Mouse (Mus musculus) fat pad, adult 2 months (tissue): ENCODE results near the gene Ptprc.

Experiments used
- DNase-seq: peaks from one replicate; pipeline ENCODE4 v3.0.0-alpha.2; 2011; ENCODE audit warnings: low read depth, low spot score; ENCODE audit errors: extremely low read depth

Ptprc gene

DNA sequence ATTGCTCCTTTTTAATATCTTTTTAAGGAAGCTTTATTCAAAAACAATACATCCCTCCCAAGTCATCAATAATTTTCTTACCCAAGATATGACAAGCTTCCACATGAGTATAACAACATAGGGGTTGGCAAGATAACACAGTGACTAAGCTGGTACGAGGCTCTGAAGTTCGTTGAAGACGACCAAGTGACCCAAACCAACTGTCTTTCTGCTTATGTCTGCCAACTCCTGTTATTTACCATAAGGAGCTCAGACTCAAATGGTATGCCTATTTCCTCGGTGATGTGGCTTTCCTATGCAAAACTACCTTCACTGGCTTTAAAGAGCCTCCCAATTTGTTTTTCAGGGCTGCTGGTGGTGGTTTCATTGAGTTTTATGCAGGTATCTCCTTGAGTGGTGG lies at the start of gene Ptprc:
Gene Ptprc, minus strand, starts transcription at position 215 of the 400 bp plus-strand sequence.
- DNase-seq = no peak

DNA sequence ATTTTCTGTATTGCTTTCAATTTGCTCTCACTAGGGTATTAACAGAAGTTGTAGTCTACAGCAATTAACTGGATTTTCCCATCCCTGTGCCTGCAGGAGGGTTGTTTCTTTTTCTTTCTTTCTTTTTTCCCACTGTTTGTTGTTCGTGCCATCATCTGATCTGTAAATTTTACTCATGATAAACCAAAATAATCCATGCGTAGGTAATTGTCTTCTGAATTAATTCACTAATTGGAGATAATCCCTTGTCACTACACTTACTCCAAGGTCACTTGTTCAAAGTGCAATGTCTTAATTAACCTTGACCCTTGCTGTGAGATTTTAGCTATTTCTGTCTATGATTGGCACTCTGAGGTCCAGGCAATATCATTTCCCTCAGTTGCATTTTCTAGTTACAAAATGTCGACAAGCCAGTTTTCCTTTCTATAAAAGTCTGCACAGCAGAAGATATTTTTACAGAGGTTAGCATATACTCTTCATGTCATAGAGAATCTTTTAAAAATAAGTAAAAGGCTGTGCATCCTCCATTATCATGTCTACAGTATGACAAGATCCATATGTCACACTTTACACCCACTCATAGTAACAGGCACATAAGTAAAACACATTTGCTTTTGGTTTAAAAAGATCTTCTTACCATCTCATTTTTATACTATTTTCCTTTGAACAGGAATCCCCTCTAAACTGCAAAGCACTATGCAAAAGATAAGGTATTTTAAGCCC lies 39.4 kb upstream of the Ptprc start:
- DNase-seq = no peak

DNA sequence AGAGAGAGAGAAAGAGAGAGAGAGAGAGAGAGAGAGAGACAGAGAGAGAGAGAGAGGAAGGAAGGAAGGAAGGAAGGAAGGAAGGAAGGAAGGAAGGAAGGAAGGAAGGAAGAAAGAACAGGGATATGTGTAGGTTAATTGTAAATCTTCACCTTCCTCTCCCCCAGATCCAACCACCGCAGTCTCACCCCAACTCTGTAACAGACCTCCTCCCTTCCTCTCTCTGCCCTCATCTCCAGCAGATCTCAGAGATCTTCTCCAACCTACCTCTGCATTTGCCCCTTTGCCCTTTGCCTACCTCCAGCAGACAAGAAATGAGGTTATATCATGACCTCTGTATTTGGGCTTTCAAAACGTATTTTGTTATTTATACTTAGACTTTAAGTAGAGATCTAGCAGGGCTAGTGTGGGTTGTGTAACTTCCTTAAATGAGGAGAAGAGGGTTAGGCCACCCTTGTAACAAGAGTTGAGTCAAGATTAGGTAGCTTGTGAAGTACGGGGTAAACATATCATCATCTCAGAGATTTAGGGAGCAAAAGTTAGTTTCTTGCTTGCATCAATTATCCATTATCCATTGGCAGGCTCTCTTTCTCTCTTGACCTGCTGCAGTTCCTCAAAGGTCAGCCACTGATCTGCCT lies 35.0 kb upstream of the Ptprc start:
- no peak for DNase-seq

DNA sequence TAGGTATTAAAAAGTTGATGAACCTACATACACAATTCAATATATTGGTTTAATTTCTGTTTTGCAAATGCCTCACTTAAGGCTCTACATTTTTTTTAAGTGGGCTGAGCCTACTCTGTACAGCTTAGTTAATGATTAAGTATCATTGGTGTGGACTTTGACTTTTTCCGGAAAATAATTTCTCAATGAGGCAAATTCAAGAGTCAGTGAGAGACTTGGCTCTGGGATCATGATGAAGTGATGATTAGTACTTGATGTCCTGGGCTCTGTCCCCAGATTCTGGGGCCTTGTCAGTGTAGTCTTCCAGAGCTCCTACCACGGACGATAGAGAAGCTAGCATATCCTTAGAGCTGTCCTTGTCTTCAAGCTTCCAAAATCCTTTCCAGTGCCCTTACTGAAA lies 34.2 kb upstream of the Ptprc start:
- no peak for DNase-seq

DNA sequence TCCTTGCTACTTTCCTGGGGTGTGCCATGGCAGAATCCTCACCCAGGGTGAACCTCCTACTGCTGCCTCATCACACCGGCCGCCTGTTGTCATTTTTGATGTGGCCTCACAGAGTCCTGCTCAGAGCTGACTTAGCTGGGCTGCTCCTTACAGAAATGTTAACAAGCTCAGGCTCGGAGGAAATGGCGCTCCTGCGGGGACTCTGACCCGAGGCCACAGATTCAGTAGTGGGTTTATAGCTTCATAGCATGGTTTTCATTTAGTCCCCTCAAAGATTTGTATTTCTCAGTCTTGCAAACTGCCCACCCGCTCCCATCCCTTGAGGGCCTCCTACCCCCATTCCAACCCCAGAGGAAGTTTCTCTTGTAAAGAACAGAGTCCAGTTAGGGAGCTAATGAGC lies 30.5 kb upstream of the Ptprc start:
- DNase-seq = no peak

DNA sequence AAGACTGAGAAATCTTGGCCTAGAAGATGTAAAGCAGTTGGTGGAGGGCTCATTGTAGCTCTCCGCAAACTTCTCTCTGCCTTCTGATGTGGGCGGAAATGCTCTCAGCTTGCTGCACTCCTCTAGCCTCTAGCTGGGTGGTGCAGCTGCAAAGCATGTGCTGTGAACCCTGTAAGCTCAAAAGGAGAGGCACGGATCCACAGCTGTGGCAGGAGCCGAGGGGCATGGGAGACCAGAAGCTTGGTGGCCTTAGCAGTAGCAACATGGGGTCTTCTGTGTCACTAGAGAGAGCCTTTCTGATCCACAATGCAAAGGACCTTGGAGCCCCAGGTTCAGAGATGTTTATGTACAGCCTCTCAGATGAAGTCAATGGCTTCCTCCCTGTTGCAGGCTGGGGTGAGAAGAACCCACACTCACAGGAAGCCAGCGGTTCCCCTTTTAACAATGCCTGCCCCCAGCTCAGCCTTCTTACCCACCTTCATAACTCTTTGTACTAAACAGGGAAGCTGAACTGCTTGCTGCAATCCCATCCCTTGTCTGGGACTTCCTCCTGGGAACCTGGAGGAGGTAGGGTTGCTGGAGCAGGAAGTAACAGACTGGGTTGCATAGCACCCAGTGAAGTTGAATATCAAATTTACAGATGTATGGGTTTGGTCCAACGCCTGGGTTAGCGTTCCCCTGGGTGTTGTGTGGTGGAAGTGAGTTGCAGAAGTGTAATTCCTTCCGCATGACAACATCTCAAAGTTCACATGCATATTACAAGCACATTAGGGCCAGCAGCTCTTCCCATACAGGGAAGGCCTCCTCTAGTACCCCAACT lies 16.4 kb upstream of the Ptprc start:
- DNase-seq = no peak

DNA sequence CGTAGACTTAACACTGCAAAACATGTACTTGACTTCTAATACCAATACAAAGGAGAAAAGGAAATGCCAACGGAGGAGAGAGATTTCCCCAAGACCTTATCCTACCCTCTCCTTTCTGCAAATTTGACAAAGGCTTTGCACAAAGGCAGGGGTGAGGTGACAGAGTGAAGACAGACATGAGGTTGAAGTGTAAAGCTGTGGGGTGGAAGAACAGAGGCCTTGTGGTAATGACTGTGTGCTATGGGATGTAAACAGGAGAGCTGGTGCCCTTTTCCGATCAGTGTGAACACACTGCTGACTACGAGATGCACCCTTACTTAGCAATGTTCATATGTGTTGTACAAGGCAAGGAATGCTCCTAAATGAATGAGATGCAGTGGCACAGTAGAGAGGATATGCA lies 12.6 kb upstream of the Ptprc start:
- no peak for DNase-seq

DNA sequence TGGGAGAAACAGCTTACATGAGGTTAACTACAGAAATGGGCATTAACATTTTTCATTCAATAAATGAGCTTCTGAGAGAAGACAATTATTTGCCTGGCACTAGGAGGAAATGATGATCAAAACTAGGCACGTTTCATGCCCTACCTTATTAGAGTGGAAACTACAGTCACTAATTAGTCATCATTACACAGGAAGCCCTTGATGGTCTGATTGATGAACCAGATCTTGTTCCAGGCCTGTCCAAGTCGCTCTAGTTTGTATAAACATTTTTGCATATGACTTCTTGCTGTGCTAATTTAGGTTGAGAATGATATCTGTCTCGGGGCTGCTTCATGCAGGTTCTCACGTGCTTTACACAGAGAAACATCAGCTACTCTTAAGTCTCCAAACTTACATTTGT lies 10.4 kb upstream of the Ptprc start:
- DNase-seq = no peak

DNA sequence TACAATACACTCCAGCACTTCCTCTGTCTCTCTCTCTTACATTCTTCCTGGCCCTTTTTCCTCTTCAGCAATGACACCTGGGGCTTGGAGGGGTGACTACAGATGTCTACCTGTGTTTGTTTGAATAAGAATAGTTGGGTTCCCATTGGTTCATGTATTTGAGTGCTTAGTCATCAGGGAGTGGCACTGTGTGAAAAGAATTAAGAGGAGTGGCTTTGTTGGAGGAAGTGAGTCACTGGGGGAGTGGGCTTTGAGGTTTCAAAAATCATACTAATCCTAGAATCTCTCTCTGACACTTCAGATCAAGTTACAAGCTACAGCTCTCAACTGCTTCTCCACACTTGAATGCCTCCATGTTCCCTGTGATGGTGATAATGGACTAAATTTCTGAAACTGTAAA lies 4.6 kb upstream of the Ptprc start:
- DNase-seq = no peak

DNA sequence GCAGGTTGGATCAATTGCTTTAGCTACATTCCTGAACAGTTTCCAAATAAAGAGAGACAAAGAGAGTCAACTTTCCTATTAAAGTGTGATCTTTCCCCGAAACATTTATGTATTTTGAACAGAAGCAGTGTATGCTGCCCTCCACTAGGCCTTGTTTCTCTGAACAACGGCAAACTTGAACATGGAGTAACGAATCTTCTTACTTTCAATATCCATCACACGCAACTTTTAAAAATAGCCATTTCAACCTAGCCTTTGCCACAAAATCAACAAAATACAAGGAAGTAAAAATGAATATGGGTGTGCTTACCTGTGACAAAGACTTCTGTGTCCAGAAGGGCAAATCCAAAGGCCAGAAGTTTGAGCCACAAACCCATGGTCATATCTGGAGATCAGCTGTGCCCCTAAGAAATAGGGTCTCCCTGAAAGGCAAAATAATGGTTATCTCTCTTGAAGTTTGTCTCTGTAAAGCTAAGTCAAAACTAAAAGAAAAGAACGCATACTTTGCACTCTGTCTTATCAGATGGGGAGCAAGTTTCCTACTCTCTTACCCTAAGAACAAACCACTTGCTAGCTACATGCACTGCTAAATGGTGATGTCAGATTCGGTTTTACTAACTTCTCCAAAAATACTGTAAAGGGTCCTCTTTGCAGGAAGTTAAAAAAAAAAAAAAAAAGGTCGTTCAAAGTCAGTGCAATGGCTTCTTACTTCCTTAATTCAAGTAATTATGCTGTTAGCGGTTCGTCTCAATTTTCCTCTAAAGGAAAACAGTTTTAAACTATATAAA lies 609 bp downstream of the Ptprc start:
- DNase-seq = no peak

DNA sequence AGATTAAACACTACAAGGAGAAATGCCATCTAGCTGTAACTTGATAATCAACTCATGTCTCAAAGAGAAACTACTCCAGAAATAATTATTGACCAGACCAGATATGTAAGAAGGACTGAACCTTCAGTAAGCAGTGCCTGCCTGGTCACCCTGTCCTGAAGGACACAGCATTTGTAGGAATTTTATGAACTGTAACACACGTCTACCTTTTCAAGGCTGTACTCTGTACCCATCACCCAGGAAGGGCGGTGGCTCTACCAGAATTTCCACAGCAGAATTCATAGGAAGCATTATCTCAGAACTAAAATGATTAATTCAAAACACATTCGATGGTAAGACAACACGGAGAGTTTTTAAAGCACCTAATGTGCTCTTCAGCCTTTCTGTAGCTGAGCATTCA lies 1.4 kb downstream of the Ptprc start:
- no peak for DNase-seq

DNA sequence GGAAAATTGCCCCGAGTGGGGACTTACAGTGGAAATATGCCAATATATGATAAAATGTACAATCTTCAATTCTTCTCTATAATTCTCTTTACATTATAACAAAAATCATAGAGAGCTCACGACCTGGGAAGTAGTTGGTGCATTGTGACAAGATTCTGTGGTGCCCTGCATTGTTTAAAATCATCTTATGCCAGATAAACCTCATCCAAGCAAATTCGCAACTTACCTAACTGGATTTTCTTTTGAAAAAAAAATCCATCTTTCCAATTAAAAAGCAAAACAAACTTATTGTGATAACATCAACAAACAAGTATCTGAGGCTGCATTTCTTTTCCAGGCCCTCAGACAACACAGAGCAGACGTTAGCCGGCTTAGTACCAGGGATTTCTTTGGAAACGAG lies 1.8 kb downstream of the Ptprc start:
- DNase-seq = no peak

DNA sequence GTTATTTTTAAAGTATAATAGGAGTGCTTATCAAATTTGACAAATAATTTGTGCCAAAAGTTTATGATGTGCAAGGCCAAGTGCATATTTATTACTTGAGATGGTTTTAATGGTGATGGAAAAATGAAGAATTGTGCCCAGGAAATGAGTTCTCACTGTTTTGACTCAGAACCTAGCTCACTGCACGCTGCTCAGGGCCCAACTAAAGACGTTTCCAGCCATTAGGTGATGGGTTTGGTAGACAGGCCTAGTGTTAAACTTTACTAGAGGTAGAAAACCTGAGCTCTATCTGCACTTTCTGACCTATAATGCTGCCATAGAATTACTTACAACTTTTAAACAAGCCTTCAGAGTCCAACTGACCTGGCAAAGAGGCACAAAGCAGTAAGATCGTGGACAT lies 3.0 kb downstream of the Ptprc start:
- DNase-seq = no peak

DNA sequence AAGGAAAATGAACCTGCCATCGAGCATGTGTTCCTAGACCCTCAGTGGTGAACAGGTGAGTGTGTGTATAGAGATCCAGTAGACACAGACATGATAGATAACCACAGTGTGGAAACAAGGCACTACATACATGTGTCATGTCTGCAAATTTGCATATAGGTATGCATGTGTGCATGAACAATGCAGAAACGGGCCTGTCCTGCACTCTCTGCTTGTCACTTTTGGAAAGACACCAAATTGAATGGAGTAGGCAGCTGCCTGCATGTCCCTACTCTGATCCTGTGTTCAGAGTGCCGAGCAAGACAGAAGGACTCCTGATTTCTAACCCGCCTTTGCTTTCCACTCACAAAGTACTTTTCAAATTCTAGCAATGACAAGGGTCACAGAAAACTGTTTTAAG lies 3.4 kb downstream of the Ptprc start:
- DNase-seq = no peak

DNA sequence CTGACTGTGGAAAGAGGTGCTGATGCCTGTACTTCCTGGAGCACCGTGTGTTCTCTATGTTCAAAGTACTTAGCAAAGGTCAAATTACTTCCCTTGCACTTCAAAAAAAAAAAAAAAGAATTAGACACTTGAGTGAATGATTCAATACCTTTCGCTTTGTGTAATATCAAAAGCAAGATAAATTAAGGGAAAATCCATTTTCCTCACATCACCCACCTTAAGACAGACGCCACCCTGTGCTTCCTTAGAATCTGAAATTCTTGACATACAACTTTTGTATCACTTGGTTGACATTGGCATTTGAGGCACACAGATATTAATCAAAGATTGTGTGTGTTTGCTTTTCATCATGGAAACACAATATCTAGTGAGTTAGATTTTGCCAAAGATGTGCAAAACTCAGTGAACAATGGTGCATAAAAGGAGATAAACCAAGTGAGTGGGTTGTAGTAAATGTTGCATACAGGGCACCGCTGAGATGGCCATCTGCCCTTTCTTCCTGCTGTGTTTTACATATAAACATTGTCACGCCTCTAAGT lies 9.2 kb downstream of the Ptprc start:
- no peak for DNase-seq

DNA sequence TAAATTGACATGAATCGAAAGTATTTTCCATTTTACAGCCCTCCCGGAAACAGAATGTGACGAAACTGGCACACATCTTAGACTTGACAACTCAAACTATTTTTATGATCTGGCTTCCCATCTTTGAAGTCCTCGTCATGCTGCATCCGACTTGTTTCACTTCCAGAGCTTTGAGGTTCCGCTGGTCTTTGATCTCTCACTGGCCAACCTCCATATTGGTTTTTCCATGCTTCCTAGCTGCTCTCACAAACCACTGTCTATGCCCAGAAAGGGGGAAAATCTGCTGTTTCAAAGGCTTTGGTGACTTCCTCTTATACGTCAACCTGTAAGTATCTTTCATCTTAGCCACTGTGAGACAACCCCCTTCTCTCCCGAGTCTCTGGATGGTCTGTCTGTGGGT lies 12.9 kb downstream of the Ptprc start:
- no peak for DNase-seq

DNA sequence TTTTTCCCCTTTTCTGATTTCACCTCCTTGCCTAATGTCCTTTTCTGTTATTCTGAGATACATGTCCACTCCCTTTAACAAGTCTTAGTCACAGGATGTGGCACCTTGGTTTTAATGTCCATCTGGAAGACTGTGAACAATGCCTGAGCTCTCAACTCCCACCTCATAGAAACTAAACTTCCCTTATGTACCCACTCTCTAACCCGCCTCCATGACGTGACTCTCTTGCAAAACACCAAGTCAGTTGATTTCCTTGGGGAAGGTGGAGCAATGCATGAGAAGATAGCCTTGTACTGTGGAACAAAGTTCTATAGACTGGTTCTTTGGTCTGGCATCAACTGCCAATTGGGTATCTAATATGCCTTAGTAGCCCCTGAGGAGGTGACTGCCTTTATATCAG lies 16.6 kb downstream of the Ptprc start:
- no peak for DNase-seq

DNA sequence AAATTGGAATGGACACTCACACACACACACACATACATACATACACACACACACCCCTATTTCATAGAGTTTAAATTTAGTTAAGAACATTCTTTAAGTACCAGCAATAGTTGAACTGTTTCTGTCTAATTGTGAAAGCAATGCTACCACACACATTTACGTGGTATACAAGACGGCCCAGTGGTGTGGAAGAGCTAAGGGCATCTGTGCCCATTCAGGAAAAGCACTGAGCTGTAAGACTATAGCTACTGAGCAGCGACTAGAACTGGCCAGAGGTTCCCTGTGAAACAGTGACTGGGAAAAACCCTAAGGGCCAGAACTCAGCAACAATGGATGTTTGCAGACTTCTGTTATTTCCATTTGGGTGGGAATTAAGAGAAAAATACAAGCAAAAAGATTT lies 17.3 kb downstream of the Ptprc start:
- DNase-seq = no peak

DNA sequence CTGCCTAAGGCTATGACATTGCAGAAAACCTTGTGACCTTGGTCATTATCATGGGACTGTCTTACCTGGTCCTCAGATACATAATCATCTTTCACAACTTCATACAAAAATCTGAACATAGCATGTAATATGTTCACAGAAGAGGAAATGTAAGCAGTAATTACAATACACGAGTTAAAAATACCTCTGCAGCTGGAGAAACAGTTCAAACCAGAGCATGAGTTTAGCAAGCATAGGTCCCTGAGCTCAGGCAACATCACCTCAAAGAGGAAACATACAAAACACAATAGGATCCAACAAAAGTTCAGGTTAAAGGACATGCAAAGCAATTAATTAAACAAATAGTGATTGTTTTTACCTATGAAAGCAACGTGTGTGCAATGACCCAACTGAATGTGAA lies 17.8 kb downstream of the Ptprc start:
- no peak for DNase-seq

DNA sequence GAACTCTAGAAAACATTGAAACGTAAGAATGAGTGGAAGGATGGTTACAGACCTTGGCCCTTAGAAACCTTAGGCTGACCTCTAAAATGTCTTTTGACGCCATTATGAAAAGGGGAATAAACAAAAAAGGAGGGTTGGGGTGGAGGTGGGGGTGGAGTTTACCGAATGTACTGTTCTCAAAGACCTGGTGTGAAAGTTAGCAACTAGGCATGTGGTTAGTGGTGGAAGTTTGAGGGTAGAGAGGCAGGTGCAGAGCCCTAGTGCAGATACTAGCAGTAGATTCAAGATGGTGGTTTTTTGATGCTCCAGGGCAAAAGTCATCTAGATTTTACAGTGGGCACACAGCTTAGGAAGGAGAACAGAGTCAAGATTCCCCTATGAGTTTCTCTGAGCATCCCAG lies 18.5 kb downstream of the Ptprc start:
- DNase-seq = no peak

DNA sequence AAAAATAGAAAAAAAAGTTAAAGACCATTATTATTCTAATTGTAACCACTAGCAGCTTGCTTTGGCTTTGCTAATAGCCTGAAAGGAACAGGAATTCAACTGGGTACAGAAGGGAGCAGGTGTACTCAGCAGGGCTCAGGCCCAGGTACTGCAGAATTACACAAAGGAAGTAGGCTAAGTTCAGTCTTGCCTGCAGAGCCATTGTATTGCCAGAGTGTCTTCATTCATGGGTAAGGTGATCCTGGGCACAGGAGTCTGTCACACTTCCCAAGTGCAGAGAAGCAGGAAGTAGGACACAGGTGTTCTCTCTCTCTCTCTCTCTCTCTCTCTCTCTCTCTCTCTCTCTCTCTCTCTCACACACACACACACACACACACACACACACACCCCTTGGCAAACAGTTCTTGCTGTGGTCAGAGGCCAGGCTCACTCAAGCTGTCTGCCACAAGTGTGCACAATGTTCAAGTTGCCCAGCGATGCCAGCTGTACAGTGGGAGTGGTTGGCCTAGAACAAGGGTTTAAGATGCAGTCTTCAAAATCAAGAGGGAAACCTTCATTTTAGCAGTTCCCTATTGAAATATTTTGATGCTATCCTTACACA lies 21.2 kb downstream of the Ptprc start:
- no peak for DNase-seq
